Mouse (Mus musculus) embryonic facial prominence, embryonic 13.5 days (tissue): Measurements from ENCODE around the gene Gm28308. TPM values are rescaled to one million over a fixed set of nuclear protein-coding genes. Genes with fewer than 3 reads are reported as not detected.

Experiments
- ATAC-seq: fragments of 200-750 bp; cut with Nextera tagmentation; 2 replicates; pipeline ENCODE4 v1.8.0; 2017; ENCODE audit warnings: low read depth; ENCODE audit not compliant: insufficient number of reproducible peaks, insufficient read depth, low FRiP score, low TSS enrichment
- H3K27ac ChIP-seq: fragments of 300-500 bp; sonication (generic); 2 replicates; pipeline ENCODE4 v1.5.1; 2015; ENCODE audit warnings: moderate library complexity, mild to moderate bottlenecking, inconsistent platforms
- H3K27me3 ChIP-seq: fragments of 300-500 bp; sonication (generic); 2 replicates; pipeline ENCODE4 v1.6.1; 2015; ENCODE audit warnings: mild to moderate bottlenecking, inconsistent platforms
- H3K36me3 ChIP-seq: fragments of 300-500 bp; sonication (generic); 2 replicates; pipeline ENCODE4 v1.6.1; 2015; ENCODE audit warnings: mild to moderate bottlenecking, inconsistent platforms
- H3K4me1 ChIP-seq: fragments of 300-500 bp; sonication (generic); 2 replicates; pipeline ENCODE4 v1.6.1; 2015; ENCODE audit warnings: inconsistent platforms
- H3K4me2 ChIP-seq: fragments of 300-500 bp; sonication (generic); 2 replicates; pipeline ENCODE4 v1.6.1; 2015; ENCODE audit warnings: moderate library complexity, mild to moderate bottlenecking, inconsistent platforms
- H3K4me3 ChIP-seq: fragments of 300-500 bp; sonication (generic); 2 replicates; pipeline ENCODE4 v1.5.1; 2015; ENCODE audit warnings: mild to moderate bottlenecking, inconsistent platforms
- H3K9ac ChIP-seq: fragments of 300-500 bp; sonication (generic); 2 replicates; pipeline ENCODE4 v1.6.1; 2015; ENCODE audit warnings: mild to moderate bottlenecking, inconsistent platforms
- H3K9me3 ChIP-seq: fragments of 300-500 bp; sonication (generic); 2 replicates; pipeline ENCODE4 v1.6.1; 2016; ENCODE audit warnings: inconsistent platforms
- WGBS: fragments of 180-500 bp; shearing (Covaris S2); methylation state at CpG from one replicate; pipeline ENCODE4 v1.1.7; 2015; ENCODE audit warnings: mixed read lengths; 5-methylcytosine and 5-hydroxymethylcytosine counted together
- polyA plus RNA-seq: library from polyadenylated mRNA; unstranded; fragments of >200 nt; fragmentation: Nextera tagmentation; extraction: Ambion mirVana; gene quantifications from 2 replicates; pipeline ENCODE4 v1.2.1, GENCODE M21; 2015

Gene Gm28308
- polyA plus RNA-seq, 1 experiment from 2014 or later, result not detected

DNA sequence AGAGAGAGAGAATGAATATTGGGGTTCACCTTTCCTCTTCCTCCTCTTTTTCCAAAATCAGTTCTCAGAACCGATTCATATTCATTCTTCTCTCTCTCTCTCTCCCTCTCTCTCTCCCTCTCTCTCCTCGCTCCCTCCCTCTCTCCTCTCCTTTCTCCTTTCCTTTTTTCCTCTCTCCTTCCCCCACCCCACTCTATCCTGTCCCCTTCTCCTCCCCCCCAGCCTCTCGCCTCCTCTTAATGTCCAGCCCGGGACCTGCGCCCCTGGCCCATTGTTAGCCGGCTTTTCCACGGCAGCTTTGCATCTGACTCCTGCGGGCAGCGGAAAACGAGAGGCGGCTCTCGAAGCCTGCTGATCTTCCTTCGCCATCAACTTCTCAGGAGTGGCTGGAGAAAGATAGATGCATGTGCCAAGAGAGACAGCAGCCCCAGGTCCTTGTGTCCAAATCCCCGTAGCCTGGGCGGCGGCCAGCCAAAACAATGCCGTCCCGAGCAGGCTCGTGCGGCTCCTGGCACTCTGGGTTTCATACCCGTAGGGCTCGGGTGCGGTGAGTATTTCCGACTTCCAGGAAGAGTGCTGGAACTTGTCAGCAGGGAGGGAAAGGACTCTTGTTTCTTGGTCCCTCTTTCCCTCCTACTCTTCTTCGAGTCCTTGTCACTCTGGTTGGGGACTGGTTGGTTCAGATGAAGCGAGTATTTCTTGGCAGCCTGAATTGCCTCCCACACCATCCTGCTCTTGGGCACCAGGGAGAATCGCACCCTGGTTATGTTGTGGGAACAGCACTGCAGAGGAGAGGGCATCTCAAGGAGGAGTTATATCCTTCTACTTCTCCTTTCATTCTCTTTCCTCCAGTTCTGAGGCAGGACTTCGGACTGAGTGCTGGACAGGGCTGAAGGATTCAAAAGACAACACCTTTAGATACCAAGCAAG is 47.4 kb downstream of the Gm28308 start:
- Histone ChIP-seq H3K4me3 (no peak overlapping the region), H3K36me3 (no peaks in the 10 kb centered on the region), H3K4me1 (peaks cover 5% of the 10 kb centered on the region; the same call in 1 of the 2 replicates), H3K27ac (no peak overlapping the region), H3K9ac (no peak overlapping the region), H3K4me2 (no peak overlapping the region), H3K9me3 (no peaks in the 10 kb centered on the region), H3K27me3 (peaks cover 97% of the 10 kb centered on the region)
- no peak for ATAC-seq
- under 1% methylated on average over 28 of the region's 28 CpGs for WGBS

DNA sequence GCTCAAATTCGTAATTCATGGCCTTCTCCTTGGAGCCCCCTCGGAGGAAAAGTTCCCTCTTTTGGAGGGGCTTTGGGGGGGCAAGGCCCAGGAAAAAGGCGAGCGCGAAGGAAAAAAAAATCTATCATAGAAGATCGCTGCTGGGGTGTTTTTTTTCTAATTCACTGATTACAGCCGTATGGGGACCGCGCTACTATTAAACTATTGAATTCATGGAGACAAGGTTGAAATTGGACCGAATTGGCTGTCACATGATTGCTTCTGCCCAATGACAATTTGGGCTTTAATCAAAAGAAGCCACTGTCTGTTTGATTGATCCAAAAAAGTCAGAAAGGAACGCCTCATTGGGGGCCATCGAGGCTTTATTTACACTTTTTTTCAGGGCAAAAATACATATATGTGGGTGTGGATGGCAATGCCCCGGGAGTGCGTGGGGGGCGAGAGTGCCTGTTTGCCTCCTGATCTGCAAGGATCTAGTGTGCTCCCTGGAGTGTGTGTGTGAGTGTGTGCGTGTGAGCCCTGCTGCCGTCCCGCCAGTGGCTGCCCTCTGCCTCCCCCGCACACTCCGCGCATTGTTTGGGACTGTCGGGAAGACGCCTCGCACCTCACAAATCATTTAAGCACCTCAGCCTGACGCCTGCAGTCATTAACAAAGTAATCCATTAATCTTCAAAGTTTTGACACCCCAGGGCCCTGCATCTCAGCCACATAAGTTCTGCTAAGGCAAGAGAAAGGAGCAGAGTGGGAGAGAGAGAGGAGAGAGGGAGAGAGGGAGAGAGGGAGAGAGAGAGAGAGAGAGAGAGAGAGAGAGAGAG is 48.3 kb downstream of the Gm28308 start, which contains the start of gene Hoxa2:
Hoxa2 (minus strand) TSS at position 206 of the 815 bp plus-strand sequence.
- ATAC-seq, result no peak

DNA sequence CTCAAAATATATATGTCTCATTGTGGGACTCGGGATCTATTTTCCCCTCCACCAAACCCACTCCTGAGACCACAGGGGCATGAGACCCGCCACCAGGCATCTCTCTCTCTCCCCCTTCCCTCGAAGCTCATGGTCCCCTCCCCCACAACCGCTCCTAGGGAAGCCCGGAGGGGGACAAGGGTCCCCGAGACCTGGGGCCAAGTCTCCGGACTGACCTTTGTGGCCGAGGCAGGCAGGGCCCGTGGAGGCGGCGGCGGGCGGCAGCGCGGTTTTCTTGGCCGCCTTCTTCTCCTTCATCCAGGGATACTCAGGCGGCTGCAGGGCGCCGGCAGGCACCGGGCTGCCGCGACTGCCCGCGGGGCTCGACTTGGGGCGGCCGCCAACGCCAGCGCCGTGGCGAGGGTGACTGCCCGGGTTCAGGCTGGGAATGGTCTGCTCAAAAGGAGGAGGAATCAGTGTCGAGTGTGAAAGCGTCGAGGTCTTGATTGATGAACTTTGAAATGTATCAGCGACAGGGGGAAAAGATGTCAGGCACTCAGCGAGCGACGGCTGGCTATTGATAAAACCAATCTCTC is 49.0 kb downstream of the Gm28308 start:
- no peak overlapping the region for H3K4me2 ChIP-seq
- under 1% methylated on average over 39 of the region's 39 CpGs for WGBS
- H3K4me3 ChIP-seq, result no peak overlapping the region
- no peak overlapping the region for H3K9ac ChIP-seq
- no peak overlapping the region for H3K27ac ChIP-seq
- H3K27me3 ChIP-seq, result peaks cover 98% of the 10 kb centered on the region
- ATAC-seq, result no peak
- peaks cover 4% of the 10 kb centered on the region for H3K4me1 ChIP-seq
- H3K9me3 ChIP-seq, result no peaks in the 10 kb centered on the region
- no peaks in the 10 kb centered on the region for H3K36me3 ChIP-seq

More for the DNA sequence above, 48.3 kb downstream of the Gm28308 start, which contains the start of gene Hoxa2:
- Histone ChIP-seq H3K27ac (no peak within 1 kb of the TSS), H3K4me1 (0 out of 2 replicates have a peak, but pooled peaks cover 2% of the 10 kb centered on the region), H3K9me3 (no peaks in the 10 kb centered on the region), H3K9ac (no peak within 1 kb of the TSS), H3K36me3 (no peaks in the 10 kb centered on the region), H3K27me3 (peaks cover 97% of the 10 kb centered on the region), H3K4me3 (no peak within 1 kb of the TSS), H3K4me2 (no peak within 1 kb of the TSS)
- WGBS, result under 1% methylated on average over 25 of the region's 25 CpGs

DNA sequence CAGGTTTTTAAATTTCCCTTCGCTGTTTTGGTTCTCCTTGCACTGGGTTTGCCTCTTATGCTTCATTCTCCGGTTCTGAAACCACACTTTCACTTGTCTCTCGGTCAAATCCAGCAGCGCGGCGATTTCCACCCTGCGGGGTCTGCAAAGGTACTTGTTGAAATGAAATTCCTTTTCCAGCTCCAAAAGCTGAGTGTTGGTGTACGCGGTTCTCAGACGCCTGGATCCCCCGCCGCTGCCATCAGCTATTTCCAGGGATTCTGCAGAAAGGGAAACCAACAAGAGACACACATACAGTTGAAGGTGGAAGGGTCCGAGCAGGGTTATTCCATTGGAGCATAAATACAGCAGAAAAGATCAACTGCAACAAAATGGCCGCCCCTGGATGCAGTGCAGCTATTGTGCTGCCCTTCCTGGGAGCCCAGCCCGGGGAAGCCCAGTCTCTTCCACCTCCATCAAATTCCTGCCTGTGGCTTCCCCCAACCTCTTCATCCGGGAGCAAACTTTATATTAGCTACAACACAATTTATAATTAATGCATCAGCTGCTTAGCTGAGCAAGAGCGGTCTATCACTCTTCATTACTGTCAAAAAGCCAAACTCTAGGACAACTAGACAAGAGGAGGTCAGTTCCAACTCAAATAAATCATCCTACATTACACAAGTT is 49.6 kb downstream of the Gm28308 start:
- H3K9me3 ChIP-seq, result no peaks in the 10 kb centered on the region
- H3K27ac ChIP-seq, result no peak overlapping the region
- peaks cover 98% of the 10 kb centered on the region for H3K27me3 ChIP-seq
- WGBS, result 1% methylated on average over 17 of the region's 17 CpGs
- H3K9ac ChIP-seq, result no peak overlapping the region
- peak overlapping the region; percentile 5; the same call in 1 of the 2 replicates for H3K4me2 ChIP-seq
- no peaks in the 10 kb centered on the region for H3K36me3 ChIP-seq
- H3K4me3 ChIP-seq, result peak overlapping the region; percentile 10; the same call in 1 of the 2 replicates
- H3K4me1 ChIP-seq, result peaks cover 8% of the 10 kb centered on the region
- no peak for ATAC-seq

DNA sequence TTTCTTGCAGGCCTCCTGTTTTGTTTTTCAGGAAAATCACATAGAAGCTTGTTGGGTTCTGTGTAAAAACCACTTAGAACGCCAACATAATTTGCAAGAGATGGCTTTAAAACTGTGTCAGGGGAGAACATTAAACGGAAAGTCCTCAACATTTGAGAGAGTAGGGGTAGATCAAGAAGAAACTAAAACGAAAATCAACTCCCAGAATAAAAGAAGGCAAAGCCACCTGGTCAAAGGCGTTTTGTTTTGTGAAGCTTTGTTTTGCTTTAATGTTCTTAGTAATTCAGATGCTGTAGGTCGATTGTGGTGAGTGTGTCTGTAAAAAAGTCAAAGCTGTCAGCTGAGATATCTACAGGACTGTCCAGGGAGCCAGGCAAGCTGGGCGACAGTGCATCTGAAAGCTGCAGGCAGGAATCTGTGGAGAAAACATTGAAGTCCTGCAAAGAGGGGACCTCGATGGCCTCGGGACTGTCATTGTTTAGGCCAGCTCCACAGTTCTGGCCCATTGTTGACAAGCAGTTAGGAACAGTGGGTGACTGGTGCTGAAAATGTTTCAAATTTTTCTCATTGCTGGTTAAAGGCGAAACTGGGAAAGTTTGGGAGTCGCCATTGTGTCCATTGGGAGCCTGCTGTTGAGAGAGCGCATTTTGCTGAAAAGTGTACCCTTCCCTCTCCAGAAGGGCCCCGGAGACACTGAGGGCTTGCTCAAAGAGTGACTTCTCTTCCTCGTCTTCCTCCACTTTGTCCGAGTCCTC is 50.4 kb downstream of the Gm28308 start:
- H3K27me3 ChIP-seq, result peaks cover 98% of the 10 kb centered on the region
- peaks cover 15% of the 10 kb centered on the region for H3K4me1 ChIP-seq
- peak overlapping the region; percentile 10; the same call in 1 of the 2 replicates for H3K4me3 ChIP-seq
- WGBS, result 3% methylated on average over 14 of the region's 14 CpGs
- H3K9me3 ChIP-seq, result no peaks in the 10 kb centered on the region
- H3K4me2 ChIP-seq, result peak overlapping the region; percentile 5; the same call in 1 of the 2 replicates
- H3K27ac ChIP-seq, result no peak overlapping the region
- ATAC-seq, result no peak
- H3K36me3 ChIP-seq, result no peaks in the 10 kb centered on the region
- no peak overlapping the region for H3K9ac ChIP-seq

DNA sequence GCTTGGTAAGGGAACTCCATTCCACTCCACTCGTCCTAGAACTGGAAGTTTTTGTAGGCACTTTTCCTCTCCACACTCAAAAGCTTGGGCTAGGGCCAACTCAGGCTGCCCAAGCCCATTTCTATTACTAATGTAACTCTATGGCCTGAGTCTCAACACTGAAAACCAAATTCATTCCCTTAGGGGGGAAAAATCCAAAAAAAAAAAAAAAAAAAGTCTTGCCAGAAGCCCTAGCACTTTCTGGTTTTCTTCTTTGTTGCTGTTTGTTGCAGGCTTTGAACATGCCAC is 51.1 kb downstream of the Gm28308 start:
- no peak for ATAC-seq
- H3K27me3 ChIP-seq, result peaks cover 98% of the 10 kb centered on the region
- H3K36me3 ChIP-seq, result no peaks in the 10 kb centered on the region
- no peak overlapping the region for H3K9ac ChIP-seq
- peaks cover 15% of the 10 kb centered on the region for H3K4me1 ChIP-seq
- no peak overlapping the region for H3K4me2 ChIP-seq
- no peaks in the 10 kb centered on the region for H3K9me3 ChIP-seq
- H3K27ac ChIP-seq, result no peak overlapping the region
- 7% methylated on average over 1 of the region's 1 CpGs for WGBS
- no peak overlapping the region for H3K4me3 ChIP-seq

DNA sequence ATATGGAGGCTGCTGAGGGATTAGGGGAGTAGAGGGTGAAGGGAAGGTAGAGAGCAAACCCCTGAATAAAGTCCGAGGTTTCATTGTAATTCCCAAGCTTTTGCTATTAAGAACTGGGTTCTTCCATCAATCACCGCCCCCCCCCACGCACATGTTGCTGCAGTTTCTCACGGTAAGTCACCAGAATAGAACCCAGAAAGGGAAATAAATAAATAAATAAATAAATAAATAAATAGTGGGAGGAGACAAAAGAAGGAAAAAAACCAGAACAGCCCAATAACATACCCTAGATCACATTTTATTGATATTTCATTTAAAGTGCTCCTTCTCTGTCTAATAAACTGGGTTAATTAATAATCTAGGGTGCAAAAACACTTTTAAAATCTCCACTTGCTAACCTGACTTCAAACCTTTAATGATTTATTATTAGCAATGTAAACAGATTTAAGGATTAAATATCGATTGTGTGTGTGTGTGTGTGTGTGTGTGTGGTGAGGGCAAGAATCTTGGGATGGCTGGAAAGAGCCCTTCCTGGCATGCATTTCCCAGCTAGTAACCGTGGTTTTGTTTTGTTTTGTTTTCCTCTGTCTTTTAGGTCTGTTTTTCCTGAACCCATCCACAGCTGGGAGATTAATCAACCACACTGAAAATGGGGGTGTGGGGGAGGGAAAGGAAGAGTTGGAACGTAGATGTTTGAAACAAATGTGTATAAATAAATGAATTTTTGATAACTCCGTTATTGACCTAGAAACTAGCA is 51.6 kb downstream of the Gm28308 start:
- Histone ChIP-seq H3K9me3 (no peaks in the 10 kb centered on the region), H3K4me1 (peaks cover 15% of the 10 kb centered on the region), H3K36me3 (no peaks in the 10 kb centered on the region), H3K4me3 (no peak overlapping the region), H3K9ac (no peak overlapping the region), H3K27me3 (peaks cover 98% of the 10 kb centered on the region), H3K4me2 (no peak overlapping the region), H3K27ac (no peak overlapping the region)
- no peak for ATAC-seq
- 4% methylated on average over 8 of the region's 8 CpGs for WGBS

DNA sequence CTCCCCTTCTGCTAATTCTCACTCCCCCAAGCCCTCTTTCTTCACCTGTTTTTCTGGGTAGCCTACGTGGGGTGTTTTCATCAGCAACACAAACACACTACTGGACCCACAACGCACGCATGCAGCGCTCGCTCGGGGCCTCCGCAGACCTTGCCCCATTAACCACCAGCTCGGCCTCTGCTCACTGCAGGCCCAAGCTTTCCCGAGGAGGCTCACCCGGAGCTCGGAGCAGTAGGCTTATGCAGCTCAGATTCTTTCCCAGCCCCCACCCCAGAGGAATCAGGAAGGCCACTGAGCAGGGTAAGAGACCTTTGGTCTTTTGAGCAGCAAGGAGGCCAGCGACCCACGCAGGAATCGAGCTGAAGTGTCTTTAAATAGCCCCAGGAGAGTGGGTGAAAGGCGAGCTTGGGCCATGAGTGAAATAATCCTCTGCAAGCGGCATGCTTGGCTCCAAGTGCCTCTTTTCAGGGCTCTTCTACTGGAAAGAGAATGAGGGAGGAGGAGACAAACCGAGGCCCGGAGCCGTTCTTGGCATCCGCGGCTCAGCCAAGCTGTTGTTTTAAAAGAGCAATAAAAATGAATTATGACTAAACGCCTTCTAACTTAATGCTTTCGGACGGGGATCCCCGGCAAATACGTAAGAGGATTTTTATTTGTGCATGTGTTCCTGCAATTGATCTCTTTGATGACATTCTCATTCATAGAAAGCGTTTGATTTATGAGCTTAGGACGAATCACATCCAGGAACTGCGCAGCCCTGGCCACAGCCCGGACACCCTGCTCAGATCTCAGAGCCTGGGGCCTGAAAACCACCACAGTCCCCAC is 52.4 kb downstream of the Gm28308 start:
- no peak overlapping the region for H3K27ac ChIP-seq

DNA sequence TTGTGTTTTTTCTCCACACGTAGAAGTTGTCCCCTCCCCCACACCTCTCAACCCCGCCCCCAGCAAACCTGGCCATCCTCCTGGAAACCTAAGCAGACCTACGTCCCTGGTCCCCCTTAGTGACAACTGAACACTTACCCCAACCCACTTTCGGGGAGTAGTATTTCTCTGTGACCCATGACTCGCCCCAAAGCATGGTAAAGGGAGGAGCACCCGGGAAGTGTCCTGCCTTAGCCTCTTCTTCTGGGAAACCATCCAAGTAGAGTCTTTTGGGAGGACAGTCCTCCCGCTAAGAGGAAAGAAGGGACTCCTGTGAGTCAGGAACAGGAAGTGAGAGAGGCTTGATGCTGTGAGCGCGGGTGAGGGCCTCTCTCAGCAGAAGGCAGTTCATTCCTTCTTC is 53.2 kb downstream of the Gm28308 start:
- Histone ChIP-seq H3K4me2 (no peak overlapping the region), H3K4me1 (peaks cover 15% of the 10 kb centered on the region), H3K9me3 (no peaks in the 10 kb centered on the region), H3K27ac (no peak overlapping the region), H3K27me3 (peaks cover 98% of the 10 kb centered on the region), H3K9ac (no peak overlapping the region), H3K36me3 (no peaks in the 10 kb centered on the region), H3K4me3 (no peak overlapping the region)
- 2% methylated on average over 9 of the region's 9 CpGs for WGBS
- no peak for ATAC-seq

More for the DNA sequence above, 52.4 kb downstream of the Gm28308 start:
- peaks cover 98% of the 10 kb centered on the region for H3K27me3 ChIP-seq
- H3K4me2 ChIP-seq, result peak overlapping the region; percentile 7; the same call in 1 of the 2 replicates
- 1% methylated on average over 30 of the region's 30 CpGs for WGBS
- H3K36me3 ChIP-seq, result no peaks in the 10 kb centered on the region
- H3K9me3 ChIP-seq, result no peaks in the 10 kb centered on the region
- no peak overlapping the region for H3K4me3 ChIP-seq
- 0 out of 2 replicates have a peak overlapping the region, but pooled peaks have one; percentile 21 for H3K9ac ChIP-seq
- peaks cover 15% of the 10 kb centered on the region for H3K4me1 ChIP-seq
- ATAC-seq, result no peak
